Mouse (Mus musculus) lung, postnatal 0 days (tissue): ENCODE measurements around the gene Elf2. TPM values are rescaled to one million over a fixed set of nuclear protein-coding genes. Genes with fewer than 3 reads are reported as not detected.
A peak's percentile ranks its signal among the peaks of the same experiment; 100 is the strongest.

Source experiments
- ATAC-seq: fragments of 200-750 bp; cut with Nextera tagmentation; 2 replicates; pipeline ENCODE4 v1.8.0; 2017; ENCODE audit warnings: moderate library complexity
- DNase-seq: peaks from one replicate; pipeline ENCODE4 v3.0.0-alpha.2; 2016; ENCODE audit warnings: low spot score
- H3K27ac ChIP-seq: fragments of 300-500 bp; sonication (generic); 2 replicates; pipeline ENCODE4 v1.5.1; 2014; ENCODE audit warnings: antibody characterized with exemption, mild to moderate bottlenecking, low read length, mixed read lengths
- H3K27me3 ChIP-seq: fragments of 300-500 bp; sonication (generic); replicated peaks from 2 replicates; pipeline ENCODE4 v1.6.1; 2014; ENCODE audit warnings: low read length, mixed read lengths; ENCODE audit not compliant: insufficient read depth
- H3K36me3 ChIP-seq: fragments of 300-500 bp; sonication (generic); 2 replicates; pipeline ENCODE4 v1.6.1; 2014; ENCODE audit warnings: low read length, mixed read lengths; ENCODE audit not compliant: insufficient read depth
- H3K4me1 ChIP-seq: fragments of 300-500 bp; sonication (generic); 2 replicates; pipeline ENCODE4 v1.6.1; 2014; ENCODE audit warnings: antibody characterized with exemption, low read depth, low read length, mixed read lengths; ENCODE audit not compliant: insufficient read depth
- H3K4me2 ChIP-seq: fragments of 300-500 bp; sonication (generic); replicated peaks from 2 replicates; pipeline ENCODE4 v1.6.1; 2014; ENCODE audit warnings: low read depth, mild to moderate bottlenecking, low read length, moderate library complexity, mixed read lengths
- H3K4me3 ChIP-seq: fragments of 300-500 bp; sonication (generic); 2 replicates; pipeline ENCODE4 v1.5.1; 2014; ENCODE audit warnings: low read depth, low read length
- H3K9ac ChIP-seq: fragments of 300-500 bp; sonication (generic); replicated peaks from 2 replicates; pipeline ENCODE4 v1.6.1; 2014; ENCODE audit warnings: low read depth, mild to moderate bottlenecking
- H3K9me3 ChIP-seq: fragments of 300-500 bp; sonication (generic); 2 replicates; pipeline ENCODE4 v1.6.1; 2016; ENCODE audit warnings: low read length, mixed read lengths
- CTCF ChIP-seq: IDR thresholded peaks from 2 replicates; pipeline ENCODE4 v1.5.1; 2016; ENCODE audit warnings: antibody characterized with exemption, mild to moderate bottlenecking
- EP300 ChIP-seq: IDR thresholded peaks from 2 replicates; pipeline ENCODE4 v1.6.1; 2016; ENCODE audit warnings: antibody characterized with exemption, mild to moderate bottlenecking, control low read depth
- WGBS: fragments of 180-500 bp; shearing (Covaris S2); extraction: QIAGEN DNeasy Blood & Tissue Kit; methylation state at CpG from one replicate; pipeline ENCODE4 v1.1.7; 2014; 5-methylcytosine and 5-hydroxymethylcytosine counted together
- polyA plus RNA-seq: library from polyadenylated mRNA; unstranded; fragments of >200 nt; fragmentation: Nextera tagmentation; extraction: Ambion mirVana; gene quantifications from 2 replicates; pipeline ENCODE4 v1.2.1, GENCODE M21; 2015

Elf2 gene
- polyA plus RNA-seq, 1 experiment from 2014 or later: 55.8 TPM

- H3K4me3 ChIP-seq: peak overlapping the region; percentile 99
- DNase-seq: peak; percentile 79
- TF ChIP-seq EP300 (no peak), CTCF (no peak)
- WGBS: under 1% methylated on average over 59 of the region's 113 CpGs
- peak overlapping the region; percentile 96 for H3K4me2 ChIP-seq
- no peaks in the 10 kb centered on the region for H3K36me3 ChIP-seq
- no peaks in the 10 kb centered on the region for H3K9me3 ChIP-seq
- H3K27ac ChIP-seq: peak overlapping the region; percentile 99
- ATAC-seq: peak; percentile 56
- H3K9ac ChIP-seq: peak overlapping the region; percentile 88
- H3K4me1 ChIP-seq: no peaks in the 10 kb centered on the region
- H3K27me3 ChIP-seq: no peaks in the 10 kb centered on the region
Measured at GRCm38 (mm10) chr3:51339734-51340551, 520 bp downstream of the Elf2 start.

GRCm38 (mm10) chr3:51339378-51339733 is 1.1 kb downstream of the Elf2 start:
- no peaks in the 10 kb centered on the region for H3K27me3 ChIP-seq
- H3K4me2 ChIP-seq: peak overlapping the region; percentile 96
- TF ChIP-seq EP300 (no peak), CTCF (no peak)
- H3K4me1 ChIP-seq: no peaks in the 10 kb centered on the region
- ATAC-seq (no peak), DNase-seq (no peak)
- peak overlapping the region; percentile 88 for H3K9ac ChIP-seq
- H3K27ac ChIP-seq: peak overlapping the region; percentile 99
- WGBS: 1% methylated on average over 9 of the region's 9 CpGs
- H3K9me3 ChIP-seq: no peaks in the 10 kb centered on the region
- no peaks in the 10 kb centered on the region for H3K36me3 ChIP-seq
- H3K4me3 ChIP-seq: peak overlapping the region; percentile 99

- DNase-seq (no peak), ATAC-seq (no peak)
- Histone ChIP-seq H3K9me3 (no peaks in the 10 kb centered on the region), H3K9ac (no peak overlapping the region), H3K4me1 (no peaks in the 10 kb centered on the region; the same call in 1 of the 2 replicates), H3K4me2 (no peak overlapping the region), H3K36me3 (no peaks in the 10 kb centered on the region), H3K27ac (no peak overlapping the region), H3K4me3 (no peak overlapping the region), H3K27me3 (no peaks in the 10 kb centered on the region)
- TF ChIP-seq EP300 (no peak), CTCF (no peak)
- 66% methylated on average over 8 of the region's 8 CpGs for WGBS
Measured at GRCm38 (mm10) chr3:51335378-51335777, 5.1 kb downstream of the Elf2 start.

- Histone ChIP-seq H3K4me1 (no peaks in the 10 kb centered on the region; the same call in 1 of the 2 replicates), H3K36me3 (no peaks in the 10 kb centered on the region), H3K27ac (peak overlapping the region; percentile 16; the same call in 1 of the 2 replicates), H3K27me3 (no peaks in the 10 kb centered on the region), H3K9me3 (no peaks in the 10 kb centered on the region), H3K4me3 (no peak overlapping the region), H3K9ac (no peak overlapping the region), H3K4me2 (no peak overlapping the region)
- peak; percentile 40; the same call in 1 of the 2 replicates for ATAC-seq
- no peak for DNase-seq
- WGBS: 53% methylated on average over 6 of the region's 6 CpGs
- TF ChIP-seq EP300: no peak
- TF ChIP-seq CTCF: no peak
Measured at GRCm38 (mm10) chr3:51333950-51334349, 6.5 kb downstream of the Elf2 start.

- Histone ChIP-seq H3K9me3 (no peaks in the 10 kb centered on the region), H3K9ac (no peak overlapping the region), H3K27me3 (no peaks in the 10 kb centered on the region), H3K4me2 (peak overlapping the region; percentile 37), H3K4me3 (no peak overlapping the region), H3K36me3 (no peaks in the 10 kb centered on the region), H3K4me1 (no peaks in the 10 kb centered on the region; the same call in 1 of the 2 replicates), H3K27ac (peak overlapping the region; percentile 16; the same call in 1 of the 2 replicates)
- peak; percentile 78 for ATAC-seq
- DNase-seq: peak; percentile 67
- TF ChIP-seq CTCF (no peak), EP300 (no peak)
- WGBS: 36% methylated on average over 10 of the region's 10 CpGs
Measured at GRCm38 (mm10) chr3:51333234-51333889, 7.1 kb downstream of the Elf2 start.

- Histone ChIP-seq H3K9ac (no peak overlapping the region), H3K9me3 (no peaks in the 10 kb centered on the region), H3K4me2 (no peak overlapping the region), H3K36me3 (no peaks in the 10 kb centered on the region), H3K27me3 (no peaks in the 10 kb centered on the region), H3K4me1 (no peaks in the 10 kb centered on the region; the same call in 1 of the 2 replicates), H3K27ac (no peak overlapping the region), H3K4me3 (no peak overlapping the region)
- 90% methylated on average over 14 of the region's 14 CpGs for WGBS
- ATAC-seq (no peak), DNase-seq (no peak)
- no peak for TF ChIP-seq EP300
- no peak for TF ChIP-seq CTCF
Measured at GRCm38 (mm10) chr3:51330086-51330485, 10.4 kb downstream of the Elf2 start.
